In the genomic region with DNA sequence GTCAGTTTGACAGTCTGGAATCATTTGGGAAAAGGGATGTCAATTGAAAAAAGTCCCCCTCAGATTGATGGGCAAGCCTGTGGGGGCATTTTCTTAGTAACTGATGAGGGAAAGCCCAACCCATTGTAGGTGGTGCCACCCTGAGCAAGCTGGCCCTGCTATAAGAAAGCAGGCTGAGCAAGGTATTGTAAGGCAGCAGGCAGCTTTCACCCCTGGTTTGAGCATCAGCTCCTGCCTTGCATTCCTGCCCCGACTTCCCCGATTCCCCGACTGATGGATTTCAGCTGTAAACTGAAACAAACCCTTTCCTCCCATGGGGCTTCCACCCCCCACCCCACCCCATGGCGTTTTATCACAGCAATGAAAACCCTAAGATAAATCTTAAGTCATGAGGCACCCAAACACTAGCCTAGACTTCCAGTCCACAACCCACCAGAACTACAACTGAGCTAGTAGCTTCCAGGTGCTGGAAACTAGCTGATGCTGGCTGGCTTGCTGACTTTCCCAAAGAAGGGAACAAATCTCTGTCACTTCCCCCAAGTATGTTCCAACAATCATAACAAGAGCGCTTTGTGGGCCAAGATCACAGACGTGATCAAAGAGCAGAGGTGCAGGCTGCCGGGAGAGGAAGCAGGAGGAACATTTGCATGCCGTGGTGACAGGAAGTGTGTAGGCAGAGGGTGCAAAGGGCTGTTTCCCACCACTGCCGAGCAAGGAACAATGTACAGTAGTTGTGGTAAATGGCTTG, we compare ENCODE assay signal across 8 mouse cellular contexts. TPM values are rescaled to one million over a fixed set of nuclear protein-coding genes. Genes with fewer than 3 reads are reported as not detected.
A peak's percentile ranks its signal among the peaks of the same experiment; 100 is the strongest.
DNase-seq lines count a peak whose midpoint lies in the region; ATAC-seq and TF ChIP-seq lines count a peak whose summit lies in the region.
"Had no signal": no experiment of that assay in that cellular context is flagged by ENCODE, and none has a peak within 500 bp of the region (broad histone marks: within the 10 kb centered on the region; RNA-seq: fewer than 3 reads in every experiment).

No protein-coding gene starts in this region.

- peak; percentile 80 for ATAC-seq in CD4-positive, CD25-positive, alpha-beta regulatory T cell, adult 4 months
- ATAC-seq in lung, postnatal 0 days: peak; percentile 58

- no peaks in the 10 kb centered on the region for H3K79me2 ChIP-seq in MEL (ENCODE audit: control insufficient read depth, insufficient read depth, low read length, poor library complexity)

- H3K27ac ChIP-seq in MEL (ENCODE audit: control insufficient read depth, low read depth, low read length): peak overlapping the region; percentile 7; the same call in 1 of the 2 replicates
- H3K27ac ChIP-seq in kidney, adult 2 months (ENCODE audit: insufficient read depth, low read depth, low read length): no peak overlapping the region
- peak overlapping the region; percentile 71 for H3K27ac ChIP-seq in lung, postnatal 0 days (ENCODE audit: low read length)

- DNase-seq in MEL (ENCODE audit: low read depth, low spot score): peak; percentile 71
- DNase-seq in heart, adult 9 months (ENCODE audit: low spot score in 2 of 2): peak; percentile 48 to 79
- peak; percentile 55 for DNase-seq in kidney, adult 2 months
- peak; percentile 77 for DNase-seq in lung, postnatal 0 days (ENCODE audit: low spot score)
- peak; percentile 93 to 94 for DNase-seq in spleen, postnatal 36 days (ENCODE audit: low spot score in 2 of 2)
- DNase-seq in frontal cortex, postnatal 10 days (ENCODE audit: low spot score in 2 of 2): no peak

- H3K36me3 ChIP-seq in MEL (ENCODE audit: control insufficient read depth in 1 of 2, insufficient read depth in 2 of 2, low read length in 2 of 2): peaks cover 0 to 1% of the 10 kb centered on the region in 2 experiments; a peak in 1 of 4 replicates
- H3K36me3 ChIP-seq in kidney, adult 2 months (ENCODE audit: control insufficient read depth, insufficient read depth, low read length): no peaks in the 10 kb centered on the region
- no peaks in the 10 kb centered on the region for H3K36me3 ChIP-seq in lung, postnatal 0 days (ENCODE audit: insufficient read depth, low read length)

- peak overlapping the region; percentile 13 to 41; a peak in 2 of 4 replicates for H3K4me3 ChIP-seq in MEL (ENCODE audit: control insufficient read depth in 1 of 2, insufficient read depth in 1 of 2, low read depth in 2 of 2, low read length in 2 of 2)
- H3K4me3 ChIP-seq in kidney, adult 2 months (ENCODE audit: insufficient read depth, low read depth, low read length): no peak overlapping the region
- no peak overlapping the region for H3K4me3 ChIP-seq in lung, postnatal 0 days (ENCODE audit: low read depth, low read length)

- H3K27me3 ChIP-seq in MEL (ENCODE audit: control insufficient read depth in 1 of 2, insufficient read depth in 2 of 2, low read length in 2 of 2): no peaks in the 10 kb centered on the region
- H3K27me3 ChIP-seq in kidney, adult 2 months (replicated peaks; ENCODE audit: control insufficient read depth, insufficient read depth, low read length): no peaks in the 10 kb centered on the region
- H3K27me3 ChIP-seq in lung, postnatal 0 days (replicated peaks; ENCODE audit: insufficient read depth, low read length): no peaks in the 10 kb centered on the region

- peaks cover 0 to 5% of the 10 kb centered on the region in 2 experiments; a peak in 2 of 4 replicates for H3K4me1 ChIP-seq in MEL (ENCODE audit: control insufficient read depth in 1 of 2, insufficient read depth in 2 of 2, low read length in 2 of 2)
- peaks cover 7% of the 10 kb centered on the region; the same call in 1 of the 2 replicates for H3K4me1 ChIP-seq in kidney, adult 2 months (ENCODE audit: control insufficient read depth, insufficient read depth, low read length)
- peaks cover 10% of the 10 kb centered on the region; the same call in 1 of the 2 replicates for H3K4me1 ChIP-seq in lung, postnatal 0 days (ENCODE audit: insufficient read depth, low read depth, low read length)

- no peak for TF ChIP-seq EP300 in MEL (IDR thresholded peaks at IDR 0.05; ENCODE audit: low read depth in 1 of 2, low read length in 2 of 2)
- peak; percentile 62 for TF ChIP-seq EP300 in lung, postnatal 0 days (IDR thresholded peaks at IDR 0.05)

- TF ChIP-seq RAD21 in MEL (IDR thresholded peaks at IDR 0.05; ENCODE audit: low read depth, low read length): no peak

- H3K4me2 ChIP-seq in lung, postnatal 0 days (replicated peaks; ENCODE audit: low read depth, low read length): peak overlapping the region; percentile 32

- TF ChIP-seq CTCF in MEL (IDR thresholded peaks at IDR 0.05 in 2 of 3, conservative IDR thresholded peaks at IDR 0.05 in 1 of 3; ENCODE audit: control insufficient read depth in 1 of 3, insufficient read depth in 1 of 3, low read depth in 2 of 3, low read length in 3 of 3, poor library complexity in 1 of 3, severe bottlenecking in 1 of 3): no peak
- no peak for TF ChIP-seq CTCF in kidney, adult 2 months (conservative IDR thresholded peaks at IDR 0.05; ENCODE audit: insufficient read depth, insufficient read length, low read depth, low read length)
- no peak for TF ChIP-seq CTCF in lung, postnatal 0 days (IDR thresholded peaks at IDR 0.05)

- no peak for TF ChIP-seq POLR2A in MEL (IDR thresholded peaks at IDR 0.05; ENCODE audit: control insufficient read depth in 1 of 2, insufficient read depth in 1 of 2, low read depth in 1 of 2, low read length in 2 of 2, poor library complexity in 1 of 2)
- no peak for TF ChIP-seq POLR2A in kidney, adult 2 months (IDR thresholded peaks at IDR 0.05; ENCODE audit: low read depth, low read length)

- H3K9me3 ChIP-seq in MEL (replicated peaks; ENCODE audit: insufficient read depth, low read length): no peaks in the 10 kb centered on the region
- no peaks in the 10 kb centered on the region for H3K9me3 ChIP-seq in lung, postnatal 0 days (ENCODE audit: low read length)

- H3K9ac ChIP-seq in MEL (ENCODE audit: control insufficient read depth, low read depth, low read length, poor library complexity, severe bottlenecking): no peak overlapping the region; the same call in 1 of the 2 replicates
- H3K9ac ChIP-seq in lung, postnatal 0 days (replicated peaks; ENCODE audit: low read depth): no peak overlapping the region

- 8% methylated on average over 9 of the region's 9 CpGs for WGBS in kidney, adult 2 months
- WGBS in lung, postnatal 0 days: 5% methylated on average over 9 of the region's 9 CpGs

TF ChIP-seq in MEL, 35 proteins besides CTCF, POLR2A, EP300 and RAD21:
- TF ChIP-seq MAZ (IDR thresholded peaks at IDR 0.05; ENCODE audit: low read depth, low read length) (0 out of 2 replicates have a peak, but pooled peaks have one; percentile 36), ZC3H11A (IDR thresholded peaks at IDR 0.05; ENCODE audit: low read depth, low read length) (no peak), USF2 (IDR thresholded peaks at IDR 0.05; ENCODE audit: borderline replicate concordance in 1 of 2, insufficient read depth in 1 of 2, low read depth in 1 of 2, low read length in 2 of 2) (no peak), HCFC1 (IDR thresholded peaks at IDR 0.05; ENCODE audit: low read depth, low read length) (no peak), USF1 (IDR thresholded peaks at IDR 0.05; ENCODE audit: low read depth, low read length) (no peak), KAT2A (conservative IDR thresholded peaks at IDR 0.05; ENCODE audit: low read depth, low read length) (0 out of 2 replicates have a peak, but pooled peaks have one; percentile 20), TBP (IDR thresholded peaks at IDR 0.05; ENCODE audit: low read depth, low read length) (no peak), UBTF (IDR thresholded peaks at IDR 0.05; ENCODE audit: borderline replicate concordance, insufficient read depth, low read depth, low read length) (no peak), ETS1 (IDR thresholded peaks at IDR 0.05; ENCODE audit: low read depth, low read length) (0 out of 2 replicates have a peak, but pooled peaks have one; percentile 28), SIN3A (IDR thresholded peaks at IDR 0.05; ENCODE audit: low read length) (peak; percentile 45; the same call in 1 of the 2 replicates), SMC3 (IDR thresholded peaks at IDR 0.05; ENCODE audit: low read depth, low read length) (peak; percentile 19; the same call in 1 of the 2 replicates), MAFK (IDR thresholded peaks at IDR 0.05; ENCODE audit: borderline replicate concordance, low read depth, low read length) (no peak), MXI1 (IDR thresholded peaks at IDR 0.05; ENCODE audit: low read depth, low read length) (peak; percentile 46; the same call in 1 of the 2 replicates), ZMIZ1 (IDR thresholded peaks at IDR 0.05; ENCODE audit: low read depth, low read length) (no peak), RCOR1 (IDR thresholded peaks at IDR 0.05; ENCODE audit: low read depth, low read length) (peak; percentile 79), NRF1 (IDR thresholded peaks at IDR 0.05; ENCODE audit: insufficient read depth, low read depth, low read length, poor library complexity, severe bottlenecking) (no peak), E2F4 (IDR thresholded peaks at IDR 0.05; ENCODE audit: borderline replicate concordance, low read depth, low read length) (no peak)

RNA-seq across cellular contexts. Expression of a gene that starts 20.9 kb away (rescaled TPM):
- 100 to 1,000 TPM; 437 to 457 TPM for polyA plus RNA-seq in CD4-positive, CD25-positive, alpha-beta regulatory T cell, adult 4 months (2017; shearing (Covaris generic))
- 172 and 186 TPM in 2 replicates for total RNA-seq in MEL (2012; rRNA removed)
- polyA plus RNA-seq in MEL (2012; ENCODE audit: insufficient read depth in 1 of 2, insufficient read length in 2 of 2, low read depth in 1 of 2, low replicate concordance in 2 of 2, missing spikeins in 1 of 2): 100 to 1,000 TPM in 1 of 2 experiments, not detected in 1; 320 TPM
- 773 and 775 TPM in 2 replicates for polyA plus RNA-seq in kidney, adult 2 months (2012; rRNA removed)
- polyA plus RNA-seq in lung, postnatal 0 days (2015; fragmentation: Nextera tagmentation; extraction: Ambion mirVana): 420 and 466 TPM in 2 replicates

RNA-seq across cellular contexts. Expression of a gene that starts 21.0 kb away (rescaled TPM):
- 10 to 100 TPM; 19.5 to 30.2 TPM for polyA plus RNA-seq in CD4-positive, CD25-positive, alpha-beta regulatory T cell, adult 4 months (2017; shearing (Covaris generic))
- total RNA-seq in MEL (2012; rRNA removed): 13.1 and 13.2 TPM in 2 replicates
- 10 to 100 TPM in 1 of 2 experiments, not detected in 1; 32.0 TPM for polyA plus RNA-seq in MEL (2012; ENCODE audit: insufficient read depth in 1 of 2, insufficient read length in 2 of 2, low read depth in 1 of 2, low replicate concordance in 2 of 2, missing spikeins in 1 of 2)
- 74.5 and 75.8 TPM in 2 replicates for polyA plus RNA-seq in kidney, adult 2 months (2012; rRNA removed)
- 77.8 and 81.2 TPM in 2 replicates for polyA plus RNA-seq in lung, postnatal 0 days (2015; fragmentation: Nextera tagmentation; extraction: Ambion mirVana)

RNA-seq across cellular contexts. Expression of a gene that starts 51.8 kb away (rescaled TPM):
- polyA plus RNA-seq in CD4-positive, CD25-positive, alpha-beta regulatory T cell, adult 4 months (2017; shearing (Covaris generic)): under 1 TPM in 1 of 2 experiments, not detected in 1; 0.11 TPM
- not detected in 2 replicates for total RNA-seq in MEL (2012; rRNA removed)
- not detected for polyA plus RNA-seq in MEL (2012; ENCODE audit: insufficient read depth in 1 of 2, insufficient read length in 2 of 2, low read depth in 1 of 2, low replicate concordance in 2 of 2, missing spikeins in 1 of 2)
- polyA plus RNA-seq in kidney, adult 2 months (2012; rRNA removed): not detected in 2 replicates
- polyA plus RNA-seq in lung, postnatal 0 days (2015; fragmentation: Nextera tagmentation; extraction: Ambion mirVana): 0.04 TPM in 2 replicates
- total RNA-seq: heart, postnatal 36 days had no signal

Comparison
In these comparisons a context has a peak if more than half of its experiments do, and no peak if none do; other contexts are left out.
1. DNase-seq: peak in MEL (single experiment), heart, adult 9 months (2 of 2), kidney, adult 2 months (single experiment), lung, postnatal 0 days (single experiment) and spleen, postnatal 36 days (2 of 2); none in frontal cortex, postnatal 10 days (0 of 2).
2. H3K4me3 ChIP-seq: peak in MEL (2 of 2); none in kidney, adult 2 months (single experiment) and lung, postnatal 0 days (single experiment).